Mouse (Mus musculus) spleen, adult 2 months (tissue): ENCODE results near the gene Polr2b.

Source experiments
- CTCF ChIP-seq: fragments of 200-500 bp; IDR thresholded peaks from 2 replicates; pipeline ENCODE4 v1.5.1; 2011; ENCODE audit warnings: mild to moderate bottlenecking, inconsistent platforms; ENCODE audit not compliant: insufficient read depth, insufficient read length, insufficient replicate concordance; ENCODE audit errors: extremely low read depth
- POLR2A ChIP-seq: fragments of 200-500 bp; IDR thresholded peaks from 2 replicates; pipeline ENCODE4 v1.6.1; 2011; ENCODE audit warnings: low read depth, low read length, inconsistent platforms

DNA sequence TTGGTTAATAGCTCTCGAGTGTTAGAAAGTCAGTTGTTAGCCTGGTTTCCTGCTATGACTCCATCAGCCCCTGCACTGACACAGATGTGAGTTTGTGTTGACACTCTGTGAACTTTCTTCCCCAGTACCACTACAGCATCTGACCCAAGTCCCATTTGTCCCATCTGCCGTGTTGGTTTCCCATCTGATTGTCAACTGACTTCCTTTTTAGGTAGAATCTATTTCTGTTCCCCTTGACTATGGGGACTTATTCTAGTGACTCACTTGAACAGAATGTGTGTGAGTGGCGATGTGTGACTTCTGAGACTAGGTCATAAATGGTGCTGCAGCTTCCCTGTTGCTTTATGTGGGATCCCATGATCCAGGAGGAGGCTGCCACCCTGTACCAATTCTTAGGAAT, 65.0 kb downstream of the Polr2b start:
- TF ChIP-seq CTCF: no peak
- TF ChIP-seq POLR2A: no peak
